Mouse (Mus musculus): ENCODE measurements around the gene Rab2b. TPM values are rescaled to one million over a fixed set of nuclear protein-coding genes. Genes with fewer than 3 reads are reported as not detected.
"Not testable (repeated sequence)": the region's sequence is repeated elsewhere in the genome, so short reads cannot be mapped to it uniquely, and the experiment has no call there.

Gene Rab2b
- 9.9 and 11.4 TPM in 2 replicates for total RNA-seq (2017)

- ATAC-seq (replicated peaks; ENCODE audit: low read depth, poor library complexity, severe bottlenecking) = peak; percentile 97
These were observed at the start of gene Rab2b, which contains the start of gene Tox4 for GRCm38 (mm10) chr14:52278932-52279746. Gene Rab2b, minus strand, starts transcription at chr14:52279545. Gene Tox4, plus strand, starts transcription at chr14:52279146.

GRCm38 (mm10) chr14:52327910-52328812 is 48.8 kb upstream of the Rab2b start, which contains the start of gene Sall2:
Gene Sall2, minus strand, starts transcription at chr14:52328762.
- ATAC-seq (replicated peaks; ENCODE audit: low read depth, poor library complexity, severe bottlenecking) = 0 out of 2 replicates have a peak, but pooled peaks have one; percentile 15

GRCm38 (mm10) chr14:52327375-52327901 is 48.1 kb upstream of the Rab2b start:
- no peak for ATAC-seq (replicated peaks; ENCODE audit: low read depth, poor library complexity, severe bottlenecking)

- ATAC-seq (replicated peaks; ENCODE audit: low read depth, poor library complexity, severe bottlenecking) = peak; percentile 52; the same call in 1 of the 2 replicates
These were observed 46.5 kb upstream of the Rab2b start for GRCm38 (mm10) chr14:52325890-52326289.

GRCm38 (mm10) chr14:52319361-52319760 is 40.0 kb upstream of the Rab2b start:
- no peak for ATAC-seq (replicated peaks; ENCODE audit: low read depth, poor library complexity, severe bottlenecking)

- ATAC-seq (replicated peaks; ENCODE audit: low read depth, poor library complexity, severe bottlenecking) = peak; percentile 26; the same call in 1 of the 2 replicates
These were observed 37.3 kb upstream of the Rab2b start for GRCm38 (mm10) chr14:52316441-52317225.

- ATAC-seq (replicated peaks; ENCODE audit: low read depth, poor library complexity, severe bottlenecking) = peak; percentile 56
These were observed 36.6 kb upstream of the Rab2b start for GRCm38 (mm10) chr14:52315792-52316440.

- ATAC-seq (replicated peaks; ENCODE audit: low read depth, poor library complexity, severe bottlenecking) = no peak
These were observed 36.0 kb upstream of the Rab2b start for GRCm38 (mm10) chr14:52315283-52315780.

GRCm38 (mm10) chr14:52314808-52315150 is 35.4 kb upstream of the Rab2b start:
- no peak for ATAC-seq (replicated peaks; ENCODE audit: low read depth, poor library complexity, severe bottlenecking)

- ATAC-seq (replicated peaks; ENCODE audit: low read depth, poor library complexity, severe bottlenecking) = peak; percentile 46
These were observed 34.8 kb upstream of the Rab2b start for GRCm38 (mm10) chr14:52313931-52314807.

- no peak for ATAC-seq (replicated peaks; ENCODE audit: low read depth, poor library complexity, severe bottlenecking)
These were observed 31.6 kb upstream of the Rab2b start for GRCm38 (mm10) chr14:52310906-52311305.

- not testable (repeated sequence) for ATAC-seq (replicated peaks; ENCODE audit: low read depth, poor library complexity, severe bottlenecking)
These were observed 31.0 kb upstream of the Rab2b start for GRCm38 (mm10) chr14:52310343-52310742.

- ATAC-seq (replicated peaks; ENCODE audit: low read depth, poor library complexity, severe bottlenecking) = no peak
These were observed 26.8 kb upstream of the Rab2b start for GRCm38 (mm10) chr14:52306100-52306499.

GRCm38 (mm10) chr14:52304644-52305271 is 25.4 kb upstream of the Rab2b start, which contains the start of gene Mettl3:
Gene Mettl3, minus strand, starts transcription at chr14:52305128.
- ATAC-seq (replicated peaks; ENCODE audit: low read depth, poor library complexity, severe bottlenecking) = peak; percentile 95

GRCm38 (mm10) chr14:52303517-52303916 is 24.2 kb upstream of the Rab2b start:
- not testable (repeated sequence) for ATAC-seq (replicated peaks; ENCODE audit: low read depth, poor library complexity, severe bottlenecking)

GRCm38 (mm10) chr14:52295558-52296264 is 16.4 kb upstream of the Rab2b start:
- ATAC-seq (replicated peaks; ENCODE audit: low read depth, poor library complexity, severe bottlenecking) = peak; percentile 79

GRCm38 (mm10) chr14:52284191-52284590 is 4.8 kb upstream of the Rab2b start:
- ATAC-seq (replicated peaks; ENCODE audit: low read depth, poor library complexity, severe bottlenecking) = no peak

All from common myeloid progenitor, adult 5-6 weeks (primary cell).